Mouse (Mus musculus) layer of hippocampus, adult 18-20 months (tissue): ENCODE measurements around the gene Castor1. TPM values are rescaled to one million over a fixed set of nuclear protein-coding genes. Genes with fewer than 3 reads are reported as not detected.

Source experiments
- DNase-seq, 2 experiments: peaks; one replicate each; pipeline ENCODE4 v3.0.0; 2022; ENCODE audit warnings: low spot score in 2 of 2
- total RNA-seq, 2 experiments: library from RNA; stranded (reverse); gene quantifications; 2 replicates each; pipeline ENCODE4 v1.2.3; 2021

Castor1 gene
- total RNA-seq, 2 experiments from 2014 or later = 4.3 to 4.7 TPM

DNA sequence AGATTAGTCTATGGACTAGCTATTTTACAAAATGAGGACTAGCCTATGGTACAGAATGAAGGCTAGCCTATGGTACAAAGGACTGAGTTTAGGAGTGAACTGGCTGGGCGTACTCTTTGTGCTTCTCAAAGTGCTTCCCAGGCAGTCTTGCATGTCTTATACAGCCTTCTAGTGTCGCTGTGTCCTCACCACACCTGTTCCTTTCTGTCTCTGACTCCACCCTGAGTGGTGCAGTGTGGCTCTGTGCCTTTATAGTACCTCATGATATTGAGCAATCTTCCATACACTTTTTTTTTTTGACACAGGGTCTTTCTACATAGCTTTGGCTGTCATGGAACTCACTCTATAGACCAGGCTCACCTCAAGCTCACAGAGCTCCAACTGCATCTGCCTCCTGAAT is 13.4 kb downstream of the Castor1 start:
- no peak for DNase-seq

DNA sequence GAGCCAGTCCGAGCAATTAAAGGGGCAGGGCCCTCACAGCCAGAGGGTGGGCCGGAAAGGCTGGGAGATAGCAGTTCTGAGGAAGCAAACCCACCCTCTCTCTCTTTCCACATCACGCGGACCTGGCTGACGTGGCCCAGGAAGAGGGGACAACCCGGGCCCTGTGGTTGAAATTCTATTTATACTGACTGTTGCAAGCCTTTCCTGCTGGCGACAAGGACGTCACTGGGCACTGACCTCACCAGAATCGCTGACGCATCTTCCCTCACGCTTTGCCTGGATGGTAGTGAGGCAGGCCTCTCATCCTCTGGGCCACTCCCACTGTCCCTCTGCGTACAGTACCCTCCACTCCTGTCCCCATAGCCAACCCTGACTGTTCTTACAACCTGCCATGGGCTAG is 14.6 kb downstream of the Castor1 start:
- DNase-seq = no peak

DNA sequence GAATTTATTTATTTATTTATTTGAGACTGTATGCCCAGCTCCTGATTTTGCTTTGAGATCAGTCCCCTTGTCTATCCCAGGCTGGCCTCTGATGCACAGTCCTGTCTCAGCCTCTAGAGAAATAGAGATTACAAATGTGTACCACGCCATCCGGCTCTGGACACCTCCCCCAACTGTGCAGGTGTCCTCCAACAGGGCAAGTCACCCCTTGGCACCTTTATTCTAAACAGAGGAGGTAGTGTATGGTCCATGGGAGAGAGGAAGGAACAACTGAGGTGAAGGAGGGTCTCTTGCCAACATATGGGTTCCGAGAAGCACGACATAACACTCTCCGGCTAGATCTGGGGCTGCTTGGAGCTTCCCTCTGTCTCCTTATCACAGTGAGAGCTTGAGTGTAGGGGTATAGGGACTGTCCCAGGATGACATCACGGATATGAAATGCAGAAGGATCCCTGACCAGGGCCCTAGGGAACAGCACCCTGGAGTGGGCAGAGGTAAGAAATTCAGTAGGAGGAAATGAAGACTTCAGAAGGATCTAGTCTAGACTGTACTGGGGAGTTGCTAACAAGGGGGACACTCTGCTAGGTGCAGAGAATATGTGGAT is 17.1 kb downstream of the Castor1 start:
- no peak for DNase-seq

DNA sequence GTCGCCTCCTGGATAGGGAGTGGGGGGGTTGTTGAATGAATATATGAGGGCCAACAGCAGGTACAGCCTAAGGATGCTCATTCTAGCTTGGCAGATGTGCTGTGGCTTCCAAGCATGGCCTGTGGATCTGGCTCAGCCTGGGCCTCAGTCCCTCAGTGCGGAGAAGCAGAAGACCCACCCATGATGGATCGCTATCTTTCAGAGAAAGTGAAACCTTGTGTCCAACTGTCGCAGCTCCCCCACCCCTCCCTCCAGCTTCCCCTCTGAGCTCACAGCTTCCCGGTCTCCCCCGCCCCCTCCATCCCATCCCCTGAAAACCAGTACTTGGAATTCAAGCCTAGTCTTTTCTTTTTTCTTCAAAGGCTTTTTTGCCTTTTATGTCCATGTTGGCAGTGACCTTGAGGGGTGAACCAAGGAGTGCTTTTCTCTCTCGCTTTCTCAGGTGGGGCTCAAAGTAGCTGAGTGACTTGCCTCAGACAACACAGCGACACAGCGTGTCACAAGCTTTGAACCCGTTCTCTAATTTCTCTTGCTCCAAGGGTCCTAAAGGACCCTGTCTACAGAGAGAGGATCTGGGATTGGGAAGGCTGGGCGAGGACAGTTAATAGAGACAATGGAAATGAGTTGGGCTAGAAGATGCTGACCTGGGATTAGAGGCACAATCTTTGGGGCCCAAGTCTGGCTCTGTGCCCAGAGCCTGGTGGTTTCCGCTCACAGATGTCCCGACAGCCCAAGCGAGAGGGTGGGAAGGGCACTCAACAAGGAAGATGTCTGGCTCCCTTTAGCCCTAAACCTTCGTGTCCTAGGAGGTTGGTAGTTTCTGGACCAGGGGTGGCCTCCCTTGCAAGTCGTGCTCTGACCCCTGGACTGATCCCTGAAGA is 17.9 kb downstream of the Castor1 start, which contains the start of gene Osm:
Gene Osm (plus strand): TSS at position 756 of the 881 bp plus-strand sequence.
- DNase-seq = peak in 1 of 2 experiments; percentile 11

DNA sequence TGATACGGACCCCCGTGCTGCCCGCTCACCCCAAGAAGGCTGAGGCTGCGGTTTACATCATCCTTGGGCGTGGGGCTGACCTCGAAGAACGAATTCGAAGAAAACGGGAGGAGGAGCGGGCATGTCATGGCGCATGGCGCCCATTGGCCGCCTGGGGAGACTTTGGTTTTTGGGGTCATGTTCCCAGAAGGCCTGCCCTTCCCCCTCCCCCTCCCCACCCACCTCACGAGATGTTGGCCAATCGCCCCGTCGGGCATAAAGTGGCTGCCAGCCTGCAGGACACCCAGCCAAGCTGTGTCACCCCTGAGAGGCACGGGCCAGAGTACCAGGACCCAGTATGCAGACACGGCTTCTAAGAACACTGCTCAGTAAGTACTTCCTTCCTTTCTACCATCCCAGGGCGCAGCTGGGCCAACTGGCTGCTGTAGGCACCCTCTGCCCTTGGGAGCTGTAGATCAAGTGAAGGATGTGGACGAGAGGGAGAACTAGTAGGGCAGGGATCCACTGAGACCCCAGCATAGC is 18.6 kb downstream of the Castor1 start:
- no peak for DNase-seq

DNA sequence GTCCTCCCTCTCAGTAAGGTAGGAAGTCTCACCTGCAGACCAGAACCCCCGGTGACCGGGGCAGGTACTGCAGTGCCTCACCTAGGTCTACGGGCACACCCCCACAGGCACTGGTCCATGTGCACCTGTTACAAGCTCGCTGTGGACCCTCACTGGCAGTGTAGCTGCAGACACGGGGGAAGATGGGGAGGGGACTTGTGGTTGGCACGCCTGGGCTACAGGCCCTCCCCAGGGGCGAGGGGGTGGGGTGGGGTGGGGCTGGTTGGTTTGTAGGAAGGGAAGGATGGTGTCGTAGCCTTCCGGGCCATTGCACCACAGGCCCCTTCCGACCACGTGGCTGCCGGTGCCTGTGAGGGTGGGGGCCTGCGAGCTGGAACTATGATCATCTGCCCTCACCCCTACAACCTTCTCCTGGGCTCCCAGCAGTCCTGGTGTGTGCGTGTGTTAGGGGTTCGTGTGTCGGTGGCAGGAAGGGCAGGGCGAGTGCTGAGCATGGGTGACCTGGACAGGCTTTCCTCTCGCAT is 19.4 kb downstream of the Castor1 start:
- DNase-seq = no peak

DNA sequence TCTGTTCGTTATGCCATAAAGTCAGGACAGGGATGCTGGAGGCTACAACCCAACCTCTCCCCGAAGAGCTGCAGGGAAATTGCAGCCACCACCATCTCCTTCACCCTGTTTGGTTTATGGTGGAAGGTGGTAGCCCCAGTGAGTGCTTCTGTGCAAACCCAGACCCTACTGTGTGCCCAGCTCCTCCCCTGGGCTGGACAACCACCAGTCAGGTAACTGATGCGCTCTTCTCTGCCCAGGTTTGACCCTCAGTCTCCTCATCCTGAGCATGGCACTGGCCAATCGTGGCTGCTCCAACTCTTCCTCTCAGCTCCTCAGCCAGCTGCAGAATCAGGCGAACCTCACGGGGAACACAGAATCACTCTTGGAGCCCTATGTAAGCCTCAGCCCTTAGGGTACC is 20.1 kb downstream of the Castor1 start:
- DNase-seq = no peak

DNA sequence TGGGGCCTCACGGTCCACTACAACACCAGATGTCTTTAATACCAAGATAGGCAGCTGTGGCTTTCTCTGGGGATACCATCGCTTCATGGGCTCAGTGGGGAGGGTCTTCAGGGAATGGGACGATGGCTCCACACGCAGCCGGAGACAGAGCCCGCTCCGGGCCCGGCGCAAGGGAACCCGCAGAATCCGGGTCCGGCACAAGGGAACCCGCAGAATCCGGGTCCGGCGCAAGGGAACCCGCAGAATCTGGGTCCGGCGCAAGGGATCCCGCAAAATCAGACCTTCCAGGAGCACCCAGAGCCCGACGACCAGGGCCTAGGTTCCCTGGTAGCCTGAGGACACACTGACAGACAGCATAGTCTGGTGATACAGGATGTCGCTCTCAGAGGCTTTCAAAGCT is 21.7 kb downstream of the Castor1 start:
- no peak for DNase-seq

DNA sequence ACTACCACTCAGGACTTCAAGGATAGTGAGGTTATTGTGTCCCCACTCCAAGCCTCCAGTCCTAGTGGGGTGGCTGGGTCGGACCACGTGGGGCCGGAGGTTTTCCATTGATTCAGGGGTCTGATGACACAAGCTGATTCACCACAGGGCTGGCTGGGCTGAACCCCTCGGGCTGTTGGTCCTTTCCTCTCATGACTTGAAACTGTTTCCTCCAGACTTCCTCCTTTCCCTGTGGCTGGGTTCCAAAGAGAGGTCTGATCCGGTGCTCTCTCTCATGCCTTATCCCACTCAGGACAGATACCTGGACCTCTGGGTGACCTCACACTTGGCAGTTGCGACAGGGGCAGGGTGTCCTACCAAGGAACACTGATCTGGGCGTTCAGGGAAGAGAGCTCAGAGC is 22.1 kb downstream of the Castor1 start:
- DNase-seq = no peak

DNA sequence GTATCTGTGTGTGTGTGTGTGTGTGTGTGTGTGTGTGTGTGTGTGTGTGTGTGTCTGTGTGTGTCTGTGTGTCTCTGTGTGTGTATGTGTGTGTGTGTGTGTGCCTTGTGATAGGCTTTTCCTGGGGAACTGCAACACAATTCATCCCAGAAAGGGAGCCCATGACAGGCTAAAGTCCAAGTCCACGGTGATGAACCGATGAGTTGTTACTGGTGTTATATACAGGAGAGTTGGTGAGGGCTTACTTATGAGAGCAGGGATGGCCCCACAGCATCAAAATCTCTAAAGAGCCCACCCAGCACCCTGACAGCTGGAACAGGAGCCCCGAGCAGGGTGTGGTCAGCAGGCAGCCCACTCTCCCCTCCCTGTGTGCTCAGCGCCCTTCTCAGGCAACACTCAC is 23.2 kb downstream of the Castor1 start:
- DNase-seq = no peak

DNA sequence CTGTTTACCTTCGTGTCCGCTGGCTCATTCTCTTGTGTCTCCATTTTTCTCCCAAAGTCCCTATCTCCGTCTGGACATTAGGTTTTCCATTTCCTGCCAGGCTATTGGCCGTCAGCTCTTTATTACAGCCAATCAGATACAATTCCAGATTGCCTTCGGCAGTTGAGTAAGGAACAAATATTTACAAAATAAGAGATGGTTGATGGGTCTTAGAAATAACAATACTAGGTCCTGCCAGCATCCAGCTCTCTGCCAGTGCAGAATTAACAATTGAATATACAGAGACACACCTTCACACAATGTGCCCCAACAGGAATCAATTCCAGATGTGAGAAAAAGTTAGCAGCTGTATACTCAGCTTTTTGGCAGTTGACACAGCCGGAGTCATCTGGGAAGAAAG is 28.1 kb downstream of the Castor1 start:
- no peak for DNase-seq

DNA sequence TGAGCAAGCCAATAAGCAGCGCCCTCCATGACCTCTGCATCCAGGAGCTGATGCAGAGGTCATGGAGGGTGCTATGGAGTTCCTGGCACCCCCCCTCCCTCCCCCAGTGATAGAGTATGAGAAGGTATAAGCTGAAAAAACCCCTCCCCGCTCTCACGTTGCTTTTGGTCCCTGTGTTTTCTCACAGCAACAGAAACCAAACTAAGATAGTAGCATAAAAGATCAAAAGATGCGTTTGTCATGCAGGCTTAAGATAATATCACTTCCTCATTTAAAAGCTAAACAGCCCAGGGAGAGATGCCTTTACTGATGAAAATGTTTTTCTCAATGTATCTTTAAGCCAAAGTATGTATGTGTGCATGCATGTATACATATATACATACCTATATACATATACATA is 28.6 kb downstream of the Castor1 start:
- no peak for DNase-seq

DNA sequence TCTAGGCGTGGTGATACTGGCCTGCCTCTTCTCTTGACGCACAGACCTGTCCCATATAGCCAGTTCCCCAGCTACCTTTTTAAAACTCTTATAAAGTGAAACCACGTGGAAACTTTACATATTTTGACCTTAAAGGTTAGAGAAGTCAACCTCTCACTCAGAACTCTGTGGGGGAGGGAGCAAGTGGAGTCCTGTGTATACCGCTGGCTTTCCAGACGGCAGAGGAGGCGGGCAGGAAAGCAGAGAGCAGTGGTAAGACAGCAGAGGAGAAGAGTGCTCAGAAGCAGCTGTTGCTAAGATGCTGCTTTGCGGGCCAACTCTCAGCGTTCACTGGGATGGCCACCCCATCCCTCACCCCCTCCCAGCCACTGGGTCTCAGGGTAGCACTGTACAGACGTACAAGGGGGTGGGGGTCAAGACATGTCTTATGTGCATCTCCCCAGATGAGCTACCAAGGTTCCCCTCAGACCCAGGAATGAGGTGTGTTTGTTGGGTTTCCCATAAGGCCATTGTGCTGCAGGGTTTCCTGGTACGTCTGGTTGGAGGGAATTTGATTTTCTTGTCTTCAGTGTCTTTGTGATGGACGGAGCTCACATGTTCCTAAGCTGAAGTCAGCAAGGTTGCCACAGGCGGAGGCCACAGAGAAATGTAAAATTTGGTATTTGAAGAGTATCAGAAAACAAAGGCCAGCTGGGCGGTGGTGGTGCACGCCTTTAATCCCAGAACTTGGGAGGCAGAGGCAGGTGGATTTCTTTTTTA is 29.4 kb downstream of the Castor1 start:
- DNase-seq = no peak

DNA sequence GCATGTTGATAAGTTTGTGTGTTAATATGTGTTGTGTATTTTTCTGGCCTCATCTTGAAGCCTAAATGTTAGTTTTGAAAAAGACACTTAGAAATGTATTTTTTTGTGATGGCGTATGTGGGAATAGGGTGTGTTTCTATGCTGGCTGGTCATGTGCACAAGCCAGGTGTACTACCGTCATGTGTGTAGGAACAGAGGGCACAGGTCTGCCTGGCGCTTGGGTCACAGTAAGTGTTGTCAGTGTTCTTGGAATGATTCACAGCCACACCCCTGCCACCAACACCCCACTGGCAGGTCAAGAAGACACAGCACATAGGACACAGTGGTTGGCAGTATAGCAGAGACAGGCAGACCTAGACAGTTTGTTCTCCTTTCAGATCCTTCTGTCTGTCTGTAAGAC is 31.1 kb downstream of the Castor1 start:
- DNase-seq = no peak

DNA sequence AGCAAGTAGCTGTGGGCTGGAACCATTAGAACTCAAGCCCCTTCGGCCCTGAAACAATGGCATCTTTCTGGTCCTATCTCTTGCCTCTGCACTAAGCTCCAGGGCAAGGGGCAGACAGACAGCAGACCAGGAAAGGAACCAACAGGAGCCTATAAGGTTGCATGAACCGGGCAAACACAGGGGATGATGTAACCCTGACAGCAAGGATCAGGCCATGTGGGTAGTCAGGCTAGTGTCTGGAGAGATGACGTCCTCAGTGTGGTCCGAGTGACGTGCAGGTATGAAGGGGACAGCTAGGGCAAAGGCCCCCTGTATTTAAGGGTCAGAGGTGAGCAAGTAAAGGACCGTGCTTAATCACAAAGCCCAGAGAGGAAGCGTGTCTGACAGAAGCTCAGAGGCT is 32.3 kb downstream of the Castor1 start:
- no peak for DNase-seq

DNA sequence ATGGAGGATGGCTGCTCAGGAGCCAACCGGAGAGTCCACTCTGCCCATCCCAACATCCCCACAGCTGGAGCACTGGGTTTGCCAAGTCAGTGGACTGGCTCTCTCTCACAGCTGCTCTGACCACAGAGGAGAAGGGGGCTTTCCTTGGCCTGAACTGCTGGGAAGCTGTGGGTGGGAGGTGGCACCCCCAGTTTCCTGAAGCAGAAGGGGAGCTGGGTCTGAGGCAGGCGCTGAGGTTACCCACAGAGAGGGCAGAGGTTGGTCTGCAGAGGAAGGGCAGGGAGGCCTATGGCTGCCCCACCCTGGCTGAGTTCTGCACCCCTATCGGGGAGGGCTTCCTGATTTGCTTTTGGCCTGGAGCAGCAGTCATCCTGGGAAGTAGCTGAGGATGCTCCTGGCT is 33.4 kb downstream of the Castor1 start:
- no peak for DNase-seq

DNA sequence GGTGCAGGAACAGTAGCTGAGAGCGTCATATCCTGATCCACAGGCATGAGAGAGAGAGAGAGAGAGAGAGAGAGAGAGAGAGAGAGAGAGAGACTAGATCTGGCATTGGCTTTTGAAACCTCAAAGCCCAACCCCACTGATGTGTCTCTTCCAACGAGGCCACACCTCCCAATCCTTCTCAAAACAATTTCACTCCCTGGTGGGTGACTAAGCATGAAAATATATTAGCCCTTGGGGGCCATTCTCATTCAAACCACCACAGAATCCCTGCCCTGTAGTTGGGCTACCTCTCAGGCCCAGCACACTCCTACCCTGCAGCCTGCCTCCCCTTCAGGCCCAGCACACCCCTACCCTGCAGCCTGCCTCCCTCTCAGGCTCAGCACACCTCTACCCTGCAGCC is 34.9 kb downstream of the Castor1 start:
- no peak for DNase-seq

DNA sequence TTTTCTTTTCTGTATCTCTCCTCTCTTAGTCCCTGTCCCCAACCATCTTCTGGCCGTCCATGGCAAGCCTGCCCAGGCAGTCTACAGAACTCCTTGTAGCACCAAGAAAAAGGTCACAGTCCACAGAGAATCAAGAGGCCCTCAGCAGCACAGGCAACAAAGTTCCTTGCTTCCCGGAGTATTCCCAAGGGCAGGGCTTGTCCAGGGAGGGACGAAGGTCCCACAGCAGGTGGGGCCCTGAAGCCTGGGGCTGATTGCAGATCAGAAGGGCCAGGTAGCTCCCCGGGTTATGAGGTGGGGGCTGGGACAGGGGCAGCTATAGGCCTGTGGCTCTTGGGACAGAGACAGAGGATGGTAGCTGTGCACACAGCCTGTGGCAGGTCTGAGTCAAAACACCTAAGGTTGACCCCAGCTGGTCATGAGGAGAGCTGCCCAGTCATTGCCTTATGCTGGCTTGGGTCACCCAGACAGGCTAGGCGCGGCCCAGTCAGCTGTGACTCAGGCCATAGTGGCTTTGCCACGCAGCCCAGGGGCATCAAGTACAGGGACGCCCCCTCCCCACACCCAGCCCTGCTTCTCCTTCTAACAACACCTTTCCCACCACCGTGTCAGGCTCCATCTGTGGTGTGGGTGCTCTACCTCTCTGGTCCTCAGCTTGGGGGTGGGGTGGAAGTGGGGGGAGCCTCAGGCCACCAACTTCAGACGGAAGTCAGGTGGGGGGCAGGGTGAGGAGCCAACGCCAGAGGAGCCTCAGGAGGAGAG is 39.0 kb downstream of the Castor1 start, which contains the start of gene Lif:
Gene Lif (plus strand): TSS at position 712 of the 762 bp plus-strand sequence.
- DNase-seq = no peak

DNA sequence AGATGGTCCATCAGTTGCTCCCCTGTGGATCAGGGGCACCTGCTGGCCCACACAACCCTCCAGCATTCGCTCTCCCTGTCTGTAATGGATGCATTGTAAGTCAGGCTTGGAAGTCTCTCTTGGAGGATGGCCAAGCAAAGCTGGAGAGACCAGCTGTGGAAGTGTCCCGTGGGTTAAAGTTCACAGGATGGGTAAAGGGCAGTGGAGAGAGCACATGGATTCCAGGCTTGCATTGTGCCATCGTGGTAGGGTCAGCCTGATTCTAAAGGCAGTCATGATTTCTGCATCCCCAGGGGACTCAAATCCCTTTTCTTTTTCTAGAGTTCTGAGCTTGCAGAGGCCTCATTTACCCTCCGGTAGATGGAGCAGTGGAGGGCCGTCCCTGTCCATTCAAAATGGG is 39.7 kb downstream of the Castor1 start:
- no peak for DNase-seq

DNA sequence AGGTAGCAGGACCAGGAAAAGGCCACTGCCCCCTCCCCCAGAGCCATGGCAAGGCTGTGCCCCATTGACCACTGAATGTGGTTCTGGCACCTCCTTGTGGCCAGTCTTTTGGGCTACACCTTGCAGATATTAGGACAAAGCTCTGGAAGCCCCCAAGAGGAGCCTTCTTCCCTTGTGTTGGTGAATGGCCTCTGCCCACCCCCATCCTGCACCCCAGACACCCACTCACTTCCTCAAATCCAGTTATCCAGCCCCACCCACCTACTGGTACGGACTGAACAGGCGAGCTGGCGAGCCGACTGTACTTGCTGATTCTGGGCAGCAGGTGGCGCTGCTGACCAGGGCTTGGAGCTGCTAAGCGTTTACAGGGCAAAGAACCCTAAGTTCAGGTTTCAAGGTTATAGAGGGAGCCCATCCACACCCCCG is 40.6 kb downstream of the Castor1 start:
- DNase-seq = peak; percentile 66 to 89
